Mouse (Mus musculus) megakaryocyte, embryonic 14.5 days (primary cell): ENCODE data around the gene Nrp2. TPM values are rescaled to one million over a fixed set of nuclear protein-coding genes. Genes with fewer than 3 reads are reported as not detected.

Experiments
- H3K27me3 ChIP-seq: replicated peaks from 2 replicates; pipeline ENCODE3; 2012; ENCODE audit warnings: inconsistent platforms
- H3K36me3 ChIP-seq: replicated peaks from 2 replicates; pipeline ENCODE3; 2012; ENCODE audit warnings: low read length, inconsistent platforms, mixed read lengths
- H3K4me1 ChIP-seq: 2 replicates; pipeline ENCODE4 v1.6.1; 2012; ENCODE audit warnings: inconsistent platforms
- H3K4me3 ChIP-seq: replicated peaks from 2 replicates; pipeline ENCODE3; 2012; ENCODE audit warnings: moderate library complexity, mild to moderate bottlenecking, inconsistent platforms
- H3K9me3 ChIP-seq: 2 replicates; pipeline ENCODE4 v1.6.1; 2012; ENCODE audit warnings: inconsistent platforms
- FLI1 ChIP-seq: IDR thresholded peaks from 2 replicates; pipeline ENCODE4 v1.6.1; 2012; ENCODE audit warnings: low read length, inconsistent platforms, mixed read lengths
- GATA1 ChIP-seq: IDR thresholded peaks from 3 replicates; pipeline ENCODE4 v1.6.1; 2012; ENCODE audit warnings: mixed read lengths, low read length, inconsistent platforms, borderline replicate concordance
- polyA plus RNA-seq: library from polyadenylated mRNA; stranded (reverse); fragments of >175 nt; gene quantifications from 2 replicates; pipeline ENCODE4 v1.2.3, GENCODE M21; 2012; ENCODE audit warnings: low replicate concordance; ENCODE audit not compliant: insufficient read depth

Gene Nrp2
- polyA plus RNA-seq, 1 experiment: 3.2 TPM

DNA sequence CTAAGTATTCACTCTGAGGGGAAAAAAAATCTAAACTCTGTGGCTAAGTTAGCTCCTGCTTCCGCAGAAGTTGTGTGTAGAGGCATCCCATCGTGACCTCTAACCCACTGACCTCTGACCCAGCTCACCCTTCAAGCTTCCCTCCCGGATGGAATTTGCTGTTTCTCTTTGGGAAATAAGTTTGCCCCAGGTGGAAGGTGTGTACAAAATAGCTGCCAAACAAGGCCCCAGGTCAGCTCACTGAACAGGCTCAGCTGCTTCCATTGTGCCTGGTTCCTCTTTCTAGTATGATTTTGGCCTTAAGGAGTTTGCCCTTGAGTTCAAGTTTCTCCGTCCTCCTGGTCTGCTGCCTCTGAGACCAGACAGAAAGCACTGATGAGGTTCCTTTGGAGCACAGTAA, 12.6 kb downstream of the Nrp2 start:
- no peak for TF ChIP-seq GATA1
- TF ChIP-seq FLI1: no peak
- no peak overlapping the region for H3K4me3 ChIP-seq
- peaks cover 25% of the 10 kb centered on the region for H3K27me3 ChIP-seq
- H3K9me3 ChIP-seq: no peaks in the 10 kb centered on the region
- no peaks in the 10 kb centered on the region for H3K36me3 ChIP-seq
- H3K4me1 ChIP-seq: peaks cover 13% of the 10 kb centered on the region

DNA sequence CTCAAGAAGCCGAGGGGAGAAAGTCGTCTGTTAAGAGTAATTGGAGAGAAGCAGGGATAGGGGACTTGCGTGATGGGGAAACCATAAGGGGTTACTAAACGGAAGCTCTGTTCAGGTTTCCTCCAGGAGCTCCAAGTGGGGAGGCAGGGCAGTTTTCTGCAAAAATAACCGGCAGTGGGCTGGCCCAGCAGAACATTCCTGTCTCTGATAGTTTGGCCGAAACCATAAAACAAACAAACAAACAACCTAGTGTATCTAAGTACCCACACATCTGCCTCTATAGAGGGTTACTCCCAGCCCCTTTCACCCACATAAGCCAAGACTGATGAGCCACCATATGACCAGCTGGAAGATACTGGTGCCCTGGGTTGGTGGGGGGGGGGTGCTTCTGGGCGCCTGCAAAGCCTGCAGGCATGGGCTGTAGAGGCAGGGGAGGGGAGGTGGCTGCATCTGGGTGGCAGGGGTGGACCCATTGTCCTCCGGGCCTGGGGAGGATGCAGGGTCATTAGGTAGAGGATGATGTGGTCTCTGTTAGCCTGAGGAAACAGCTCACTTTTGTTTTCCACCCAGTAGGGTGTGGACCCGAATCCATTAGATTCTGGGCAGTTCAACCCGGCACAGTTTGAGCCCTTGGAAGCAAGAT, 13.9 kb downstream of the Nrp2 start:
- peaks cover 18% of the 10 kb centered on the region for H3K4me1 ChIP-seq
- H3K27me3 ChIP-seq: peaks cover 20% of the 10 kb centered on the region
- H3K4me3 ChIP-seq: no peak overlapping the region
- H3K36me3 ChIP-seq: no peaks in the 10 kb centered on the region
- no peaks in the 10 kb centered on the region for H3K9me3 ChIP-seq
- TF ChIP-seq GATA1 (no peak), FLI1 (no peak)

- H3K27me3 ChIP-seq: peaks cover 19% of the 10 kb centered on the region
- no peak overlapping the region for H3K4me3 ChIP-seq
- no peak for TF ChIP-seq FLI1
- TF ChIP-seq GATA1: no peak
- peaks cover 18% of the 10 kb centered on the region for H3K4me1 ChIP-seq
- no peaks in the 10 kb centered on the region for H3K9me3 ChIP-seq
- no peaks in the 10 kb centered on the region for H3K36me3 ChIP-seq
These were observed 14.6 kb downstream of the Nrp2 start for GRCm38 (mm10) chr1:62717552-62718236.

DNA sequence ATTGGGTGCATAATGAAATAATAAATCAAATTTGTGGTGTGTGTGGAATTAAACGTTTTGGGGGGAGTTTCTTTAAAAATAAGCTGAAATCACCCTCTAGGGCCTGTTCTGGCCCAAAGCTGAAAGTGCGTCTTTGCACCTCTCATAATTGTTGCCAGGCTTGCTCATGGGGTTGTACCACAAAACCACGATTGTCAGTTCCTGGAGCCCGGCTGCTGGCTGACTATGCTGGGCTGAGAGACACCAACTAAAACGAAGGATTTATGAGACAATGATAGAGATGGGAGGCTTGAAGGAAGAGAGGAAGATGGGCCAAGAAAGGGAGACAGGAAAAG, 15.1 kb downstream of the Nrp2 start:
- TF ChIP-seq GATA1 (no peak), FLI1 (no peak)
- H3K4me3 ChIP-seq: no peak overlapping the region
- H3K9me3 ChIP-seq: no peaks in the 10 kb centered on the region
- H3K36me3 ChIP-seq: no peaks in the 10 kb centered on the region
- peaks cover 18% of the 10 kb centered on the region for H3K4me1 ChIP-seq
- peaks cover 15% of the 10 kb centered on the region for H3K27me3 ChIP-seq

GRCm38 (mm10) chr1:62718750-62719149, 15.7 kb downstream of the Nrp2 start:
- no peak for TF ChIP-seq FLI1
- Histone ChIP-seq H3K9me3 (0 out of 2 replicates have a peak, but pooled peaks cover 2% of the 10 kb centered on the region), H3K4me3 (no peak overlapping the region), H3K36me3 (no peaks in the 10 kb centered on the region), H3K27me3 (peaks cover 13% of the 10 kb centered on the region), H3K4me1 (peaks cover 18% of the 10 kb centered on the region)

GRCm38 (mm10) chr1:62719770-62720169, 16.7 kb downstream of the Nrp2 start:
- peaks cover 13% of the 10 kb centered on the region for H3K27me3 ChIP-seq
- no peaks in the 10 kb centered on the region for H3K36me3 ChIP-seq
- peaks cover 25% of the 10 kb centered on the region for H3K4me1 ChIP-seq
- no peak overlapping the region for H3K4me3 ChIP-seq
- H3K9me3 ChIP-seq: 0 out of 2 replicates have a peak, but pooled peaks cover 2% of the 10 kb centered on the region
- TF ChIP-seq FLI1 (no peak), GATA1 (no peak)

- 0 out of 2 replicates have a peak, but pooled peaks cover 2% of the 10 kb centered on the region for H3K9me3 ChIP-seq
- peaks cover 25% of the 10 kb centered on the region for H3K4me1 ChIP-seq
- no peaks in the 10 kb centered on the region for H3K36me3 ChIP-seq
- peaks cover 13% of the 10 kb centered on the region for H3K27me3 ChIP-seq
- no peak overlapping the region for H3K4me3 ChIP-seq
- TF ChIP-seq GATA1: no peak
- TF ChIP-seq FLI1: no peak
These were observed 17.1 kb downstream of the Nrp2 start for GRCm38 (mm10) chr1:62720176-62720575.

- H3K4me1 ChIP-seq: peaks cover 25% of the 10 kb centered on the region
- no peak overlapping the region for H3K4me3 ChIP-seq
- TF ChIP-seq GATA1 (no peak), FLI1 (no peak)
- H3K36me3 ChIP-seq: no peaks in the 10 kb centered on the region
- 0 out of 2 replicates have a peak, but pooled peaks cover 2% of the 10 kb centered on the region for H3K9me3 ChIP-seq
- H3K27me3 ChIP-seq: peaks cover 11% of the 10 kb centered on the region
These were observed 17.9 kb downstream of the Nrp2 start for GRCm38 (mm10) chr1:62720727-62721705.

DNA sequence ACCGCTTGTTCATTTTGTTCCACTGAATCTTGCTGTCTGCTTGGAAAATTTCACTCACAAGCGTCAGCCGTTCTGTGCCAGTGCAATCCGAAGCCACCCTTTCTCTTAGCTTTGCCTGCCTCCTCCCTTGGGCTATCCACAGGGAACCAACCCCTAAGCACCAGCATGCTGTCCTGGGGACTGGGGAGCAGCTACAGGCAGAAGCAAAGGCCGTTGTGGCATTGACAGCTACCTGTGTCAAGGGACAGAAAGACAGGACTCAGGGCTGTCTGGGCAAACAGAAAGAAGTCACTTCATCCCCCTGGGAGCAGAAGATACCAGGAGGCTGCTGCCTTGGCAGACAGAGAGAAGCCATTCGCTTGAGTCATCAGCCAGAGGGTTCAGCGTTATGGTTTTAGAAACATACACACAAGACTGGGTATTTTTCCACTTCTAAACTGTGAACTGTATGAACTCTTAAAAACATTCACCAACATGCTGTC, 18.7 kb downstream of the Nrp2 start:
- Histone ChIP-seq H3K4me3 (no peak overlapping the region), H3K27me3 (peaks cover 11% of the 10 kb centered on the region), H3K9me3 (0 out of 2 replicates have a peak, but pooled peaks cover 2% of the 10 kb centered on the region), H3K36me3 (no peaks in the 10 kb centered on the region), H3K4me1 (peaks cover 25% of the 10 kb centered on the region)
- TF ChIP-seq GATA1 (no peak), FLI1 (no peak)
